In genomic region chr11:76709625-76710452, GRCm38 (mm10) we compare ENCODE assay signal across 9 mouse cellular contexts. TPM values are rescaled to one million over a fixed set of nuclear protein-coding genes. Genes with fewer than 3 reads are reported as not detected.
A peak's percentile ranks its signal among the peaks of the same experiment; 100 is the strongest.
DNase-seq lines count a peak whose midpoint lies in the region; ATAC-seq and TF ChIP-seq lines count a peak whose summit lies in the region.
"Had no signal": no experiment of that assay in that cellular context is flagged by ENCODE, and none has a peak within 500 bp of the region (broad histone marks: within the 10 kb centered on the region; RNA-seq: fewer than 3 reads in every experiment).

No protein-coding gene starts in this region.

- peak; percentile 59 for DNase-seq in embryo, embryonic 11 days
- no peak for DNase-seq in heart, postnatal 0 days (ENCODE audit: low spot score)
- peak; percentile 51 for DNase-seq in liver, postnatal 0 days
- peak; percentile 23 for DNase-seq in stomach, postnatal 0 days (ENCODE audit: low spot score)
- DNase-seq in right cerebral cortex, postnatal 10 days (ENCODE audit: low spot score in 2 of 2), result no peak
- no peak for DNase-seq in left cerebral cortex, adult 8-10 months (ENCODE audit: low spot score in 2 of 2)

- H3K9me3 ChIP-seq in intestine, embryonic 15.5 days, result no peaks in the 10 kb centered on the region
- no peaks in the 10 kb centered on the region for H3K9me3 ChIP-seq in intestine, postnatal 0 days (ENCODE audit: control insufficient read depth)
- H3K9me3 ChIP-seq in heart, postnatal 0 days (replicated peaks; ENCODE audit: control insufficient read depth, low read length), result no peaks in the 10 kb centered on the region
- no peaks in the 10 kb centered on the region for H3K9me3 ChIP-seq in liver, postnatal 0 days (ENCODE audit: low read length)
- no peaks in the 10 kb centered on the region for H3K9me3 ChIP-seq in stomach, postnatal 0 days (ENCODE audit: control insufficient read depth, low read length)

- no peak overlapping the region for H3K27ac ChIP-seq in intestine, embryonic 15.5 days
- no peak overlapping the region for H3K27ac ChIP-seq in intestine, postnatal 0 days (ENCODE audit: low read depth, low read length)
- H3K27ac ChIP-seq in heart, postnatal 0 days (ENCODE audit: low read depth), result no peak overlapping the region
- H3K27ac ChIP-seq in liver, postnatal 0 days (ENCODE audit: low read depth), result peak overlapping the region; percentile 66
- H3K27ac ChIP-seq in stomach, postnatal 0 days (replicated peaks), result 0 out of 2 replicates have a peak overlapping the region, but pooled peaks have one; percentile 13

- 0 out of 2 replicates have a peak, but pooled peaks have one; percentile 36 for ATAC-seq in intestine, embryonic 15.5 days
- no peak for ATAC-seq in intestine, postnatal 0 days
- ATAC-seq in heart, postnatal 0 days (ENCODE audit: insufficient read depth, low read depth), result peak; percentile 57
- ATAC-seq in liver, postnatal 0 days, result peak; percentile 88
- peak; percentile 74 for ATAC-seq in stomach, postnatal 0 days (ENCODE audit: low FRiP score, low TSS enrichment)

- peaks cover 5% of the 10 kb centered on the region; the same call in 1 of the 2 replicates for H3K4me1 ChIP-seq in intestine, embryonic 15.5 days (replicated peaks)
- peaks cover 9% of the 10 kb centered on the region for H3K4me1 ChIP-seq in intestine, postnatal 0 days (replicated peaks; ENCODE audit: control insufficient read depth, insufficient read depth, low read length)
- H3K4me1 ChIP-seq in heart, postnatal 0 days (ENCODE audit: control insufficient read depth, insufficient read depth), result peaks cover 5% of the 10 kb centered on the region; the same call in 1 of the 2 replicates
- peaks cover 7% of the 10 kb centered on the region for H3K4me1 ChIP-seq in liver, postnatal 0 days (ENCODE audit: insufficient read depth)
- H3K4me1 ChIP-seq in stomach, postnatal 0 days (replicated peaks; ENCODE audit: control insufficient read depth, insufficient read depth), result 0 out of 2 replicates have a peak, but pooled peaks cover 3% of the 10 kb centered on the region

- H3K36me3 ChIP-seq in intestine, embryonic 15.5 days, result no peaks in the 10 kb centered on the region
- H3K36me3 ChIP-seq in intestine, postnatal 0 days (ENCODE audit: control insufficient read depth, insufficient read depth), result no peaks in the 10 kb centered on the region
- no peaks in the 10 kb centered on the region for H3K36me3 ChIP-seq in heart, postnatal 0 days (replicated peaks; ENCODE audit: control insufficient read depth, insufficient read depth, low read length)
- H3K36me3 ChIP-seq in liver, postnatal 0 days (replicated peaks; ENCODE audit: insufficient read depth, low read length), result no peaks in the 10 kb centered on the region
- H3K36me3 ChIP-seq in stomach, postnatal 0 days (ENCODE audit: control insufficient read depth, insufficient read depth, low read length), result no peaks in the 10 kb centered on the region

- 31% methylated on average over 14 of the region's 17 CpGs for WGBS in intestine, embryonic 15.5 days
- 35% methylated on average over 14 of the region's 17 CpGs for WGBS in intestine, postnatal 0 days
- 33% methylated on average over 14 of the region's 17 CpGs for WGBS in heart, postnatal 0 days
- 31% methylated on average over 13 of the region's 17 CpGs for WGBS in liver, postnatal 0 days (ENCODE audit: insufficient replicate concordance)
- 27% methylated on average over 11 of the region's 17 CpGs for WGBS in stomach, postnatal 0 days

- TF ChIP-seq CTCF in intestine, postnatal 0 days (IDR thresholded peaks at IDR 0.05; ENCODE audit: low read depth), result no peak
- no peak for TF ChIP-seq CTCF in heart, postnatal 0 days (IDR thresholded peaks at IDR 0.05; ENCODE audit: low read depth)
- no peak for TF ChIP-seq CTCF in liver, postnatal 0 days (IDR thresholded peaks at IDR 0.05; ENCODE audit: low read depth)
- TF ChIP-seq CTCF in stomach, postnatal 0 days (IDR thresholded peaks at IDR 0.05; ENCODE audit: low read depth), result no peak

- no peaks in the 10 kb centered on the region for H3K27me3 ChIP-seq in intestine, embryonic 15.5 days (replicated peaks)
- no peaks in the 10 kb centered on the region for H3K27me3 ChIP-seq in intestine, postnatal 0 days (replicated peaks; ENCODE audit: control insufficient read depth, insufficient read depth, low read length)
- no peaks in the 10 kb centered on the region for H3K27me3 ChIP-seq in heart, postnatal 0 days (ENCODE audit: control insufficient read depth, insufficient read depth, low read length)
- no peaks in the 10 kb centered on the region for H3K27me3 ChIP-seq in liver, postnatal 0 days (ENCODE audit: insufficient read depth, low read length)
- no peaks in the 10 kb centered on the region for H3K27me3 ChIP-seq in stomach, postnatal 0 days (ENCODE audit: control insufficient read depth, insufficient read depth, low read length)

- H3K4me2 ChIP-seq in intestine, embryonic 15.5 days (replicated peaks), result peak overlapping the region; percentile 17; the same call in 1 of the 2 replicates
- H3K4me2 ChIP-seq in intestine, postnatal 0 days (replicated peaks; ENCODE audit: low read depth), result no peak overlapping the region
- H3K4me2 ChIP-seq in heart, postnatal 0 days (ENCODE audit: low read depth, low read length), result no peak overlapping the region
- no peak overlapping the region for H3K4me2 ChIP-seq in liver, postnatal 0 days (ENCODE audit: low read depth, low read length)
- no peak overlapping the region for H3K4me2 ChIP-seq in stomach, postnatal 0 days (replicated peaks; ENCODE audit: low read depth)

- TF ChIP-seq EP300 in heart, postnatal 0 days (IDR thresholded peaks at IDR 0.05; ENCODE audit: low read depth), result no peak
- TF ChIP-seq EP300 in liver, postnatal 0 days (IDR thresholded peaks at IDR 0.05; ENCODE audit: low read depth), result peak; percentile 75
- no peak for TF ChIP-seq EP300 in stomach, postnatal 0 days (optimal IDR thresholded peaks at IDR 0.05)

- no peak overlapping the region for H3K4me3 ChIP-seq in intestine, embryonic 15.5 days (replicated peaks)
- no peak overlapping the region for H3K4me3 ChIP-seq in intestine, postnatal 0 days (ENCODE audit: low read depth, low read length)
- H3K4me3 ChIP-seq in heart, postnatal 0 days (ENCODE audit: low read depth, low read length), result no peak overlapping the region
- H3K4me3 ChIP-seq in liver, postnatal 0 days (ENCODE audit: low read depth, low read length), result no peak overlapping the region
- no peak overlapping the region for H3K4me3 ChIP-seq in stomach, postnatal 0 days (ENCODE audit: low read depth, low read length)

- no peak overlapping the region for H3K9ac ChIP-seq in intestine, embryonic 15.5 days
- H3K9ac ChIP-seq in intestine, postnatal 0 days (ENCODE audit: low read depth, low read length), result no peak overlapping the region
- no peak overlapping the region for H3K9ac ChIP-seq in heart, postnatal 0 days (replicated peaks; ENCODE audit: low read depth, low read length)
- no peak overlapping the region for H3K9ac ChIP-seq in liver, postnatal 0 days (replicated peaks)
- H3K9ac ChIP-seq in stomach, postnatal 0 days (ENCODE audit: low read length), result no peak overlapping the region

RNA-seq across cellular contexts. Expression of gene Trarg1, which starts 30.2 kb away (rescaled TPM):
- 0.35 and 0.64 TPM in 2 replicates for polyA plus RNA-seq in intestine, embryonic 15.5 days (2015; fragmentation: Nextera tagmentation; extraction: Ambion mirVana)
- 0.85 and 0.96 TPM in 2 replicates for polyA plus RNA-seq in intestine, postnatal 0 days (2015; fragmentation: Nextera tagmentation; extraction: Ambion mirVana)
- total RNA-seq in heart, postnatal 0 days (2014; rRNA removed; ENCODE audit: low replicate concordance), result 0.46 and 0.50 TPM in 2 replicates
- polyA plus RNA-seq in heart, postnatal 0 days (2015; fragmentation: Nextera tagmentation; extraction: Ambion mirVana), result 0.82 and 0.92 TPM in 2 replicates
- 0.08 TPM in 2 replicates for polyA plus RNA-seq in liver, postnatal 0 days (2015; fragmentation: Nextera tagmentation; extraction: Ambion mirVana)
- 0.59 and 0.67 TPM in 2 replicates for polyA plus RNA-seq in stomach, postnatal 0 days (2015; fragmentation: Nextera tagmentation; extraction: Ambion mirVana)
- under 1 TPM; 0.48 to 0.80 (median 0.56) TPM for total RNA-seq in left cerebral cortex, adult 8-10 months (2022)

RNA-seq across cellular contexts. Expression of gene Bhlha9, which starts 37.6 kb away (rescaled TPM):
- 0.14 and 0.19 TPM in 2 replicates for polyA plus RNA-seq in intestine, embryonic 15.5 days (2015; fragmentation: Nextera tagmentation; extraction: Ambion mirVana)
- polyA plus RNA-seq in intestine, postnatal 0 days (2015; fragmentation: Nextera tagmentation; extraction: Ambion mirVana), result not detected in 2 replicates
- total RNA-seq in heart, postnatal 0 days (2014; rRNA removed; ENCODE audit: low replicate concordance), result not detected in 2 replicates
- polyA plus RNA-seq in heart, postnatal 0 days (2015; fragmentation: Nextera tagmentation; extraction: Ambion mirVana), result not detected in 2 replicates
- 0.08 TPM in 1 of 2 replicates, not detected in the other for polyA plus RNA-seq in liver, postnatal 0 days (2015; fragmentation: Nextera tagmentation; extraction: Ambion mirVana)
- polyA plus RNA-seq in stomach, postnatal 0 days (2015; fragmentation: Nextera tagmentation; extraction: Ambion mirVana), result not detected in 2 replicates
- total RNA-seq in left cerebral cortex, adult 8-10 months (2022), result 1 to 10 TPM; 2.0 to 3.9 (median 2.2) TPM
- polyA plus RNA-seq: stomach, embryonic 14.5 days had no signal

RNA-seq across cellular contexts. Expression of gene Gosr1, which starts 53.5 kb away (rescaled TPM):
- polyA plus RNA-seq in intestine, embryonic 15.5 days (2015; fragmentation: Nextera tagmentation; extraction: Ambion mirVana), result 24.9 and 28.6 TPM in 2 replicates
- 28.6 and 30.7 TPM in 2 replicates for polyA plus RNA-seq in intestine, postnatal 0 days (2015; fragmentation: Nextera tagmentation; extraction: Ambion mirVana)
- 15.3 and 35.4 TPM in 2 replicates for total RNA-seq in heart, postnatal 0 days (2014; rRNA removed; ENCODE audit: low replicate concordance)
- 15.4 and 16.8 TPM in 2 replicates for polyA plus RNA-seq in heart, postnatal 0 days (2015; fragmentation: Nextera tagmentation; extraction: Ambion mirVana)
- 10.1 and 12.9 TPM in 2 replicates for polyA plus RNA-seq in liver, postnatal 0 days (2015; fragmentation: Nextera tagmentation; extraction: Ambion mirVana)
- polyA plus RNA-seq in stomach, postnatal 0 days (2015; fragmentation: Nextera tagmentation; extraction: Ambion mirVana), result 15.8 and 17.7 TPM in 2 replicates
- total RNA-seq in left cerebral cortex, adult 8-10 months (2022), result 10 to 100 TPM; 40.7 to 61.7 (median 52.5) TPM

Comparison
In these comparisons a context has a peak if more than half of its experiments do, and no peak if none do; other contexts are left out.
1. H3K27ac ChIP-seq: peak in liver, postnatal 0 days (single experiment) and stomach, postnatal 0 days (single experiment); none in intestine, embryonic 15.5 days (single experiment), intestine, postnatal 0 days (single experiment) and heart, postnatal 0 days (single experiment).
2. DNase-seq: peak in embryo, embryonic 11 days (single experiment), liver, postnatal 0 days (single experiment) and stomach, postnatal 0 days (single experiment); none in heart, postnatal 0 days (single experiment), right cerebral cortex, postnatal 10 days (0 of 2) and left cerebral cortex, adult 8-10 months (0 of 2).